Mouse (Mus musculus) lung, postnatal 0 days (tissue): ENCODE measurements around the gene 5330417H12Rik. TPM values are rescaled to one million over a fixed set of nuclear protein-coding genes. Genes with fewer than 3 reads are reported as not detected.

Source experiments
- ATAC-seq: fragments of 200-750 bp; cut with Nextera tagmentation; 2 replicates; pipeline ENCODE4 v1.8.0; 2017; ENCODE audit warnings: moderate library complexity
- DNase-seq: peaks from one replicate; pipeline ENCODE4 v3.0.0-alpha.2; 2016; ENCODE audit warnings: low spot score
- H3K27ac ChIP-seq: fragments of 300-500 bp; sonication (generic); 2 replicates; pipeline ENCODE4 v1.5.1; 2014; ENCODE audit warnings: antibody characterized with exemption, mild to moderate bottlenecking, low read length, mixed read lengths
- H3K27me3 ChIP-seq: fragments of 300-500 bp; sonication (generic); replicated peaks from 2 replicates; pipeline ENCODE4 v1.6.1; 2014; ENCODE audit warnings: low read length, mixed read lengths; ENCODE audit not compliant: insufficient read depth
- H3K36me3 ChIP-seq: fragments of 300-500 bp; sonication (generic); 2 replicates; pipeline ENCODE4 v1.6.1; 2014; ENCODE audit warnings: low read length, mixed read lengths; ENCODE audit not compliant: insufficient read depth
- H3K4me1 ChIP-seq: fragments of 300-500 bp; sonication (generic); 2 replicates; pipeline ENCODE4 v1.6.1; 2014; ENCODE audit warnings: antibody characterized with exemption, low read depth, low read length, mixed read lengths; ENCODE audit not compliant: insufficient read depth
- H3K4me2 ChIP-seq: fragments of 300-500 bp; sonication (generic); replicated peaks from 2 replicates; pipeline ENCODE4 v1.6.1; 2014; ENCODE audit warnings: low read depth, mild to moderate bottlenecking, low read length, moderate library complexity, mixed read lengths
- H3K4me3 ChIP-seq: fragments of 300-500 bp; sonication (generic); 2 replicates; pipeline ENCODE4 v1.5.1; 2014; ENCODE audit warnings: low read depth, low read length
- H3K9ac ChIP-seq: fragments of 300-500 bp; sonication (generic); replicated peaks from 2 replicates; pipeline ENCODE4 v1.6.1; 2014; ENCODE audit warnings: low read depth, mild to moderate bottlenecking
- H3K9me3 ChIP-seq: fragments of 300-500 bp; sonication (generic); 2 replicates; pipeline ENCODE4 v1.6.1; 2016; ENCODE audit warnings: low read length, mixed read lengths
- CTCF ChIP-seq: IDR thresholded peaks from 2 replicates; pipeline ENCODE4 v1.5.1; 2016; ENCODE audit warnings: antibody characterized with exemption, mild to moderate bottlenecking
- EP300 ChIP-seq: IDR thresholded peaks from 2 replicates; pipeline ENCODE4 v1.6.1; 2016; ENCODE audit warnings: antibody characterized with exemption, mild to moderate bottlenecking, control low read depth
- WGBS: fragments of 180-500 bp; shearing (Covaris S2); extraction: QIAGEN DNeasy Blood & Tissue Kit; methylation state at CpG from one replicate; pipeline ENCODE4 v1.1.7; 2014; 5-methylcytosine and 5-hydroxymethylcytosine counted together
- polyA plus RNA-seq: library from polyadenylated mRNA; unstranded; fragments of >200 nt; fragmentation: Nextera tagmentation; extraction: Ambion mirVana; gene quantifications from 2 replicates; pipeline ENCODE4 v1.2.1, GENCODE M21; 2015

The 5330417H12Rik gene
- polyA plus RNA-seq, 1 experiment from 2014 or later, result not detected

DNA sequence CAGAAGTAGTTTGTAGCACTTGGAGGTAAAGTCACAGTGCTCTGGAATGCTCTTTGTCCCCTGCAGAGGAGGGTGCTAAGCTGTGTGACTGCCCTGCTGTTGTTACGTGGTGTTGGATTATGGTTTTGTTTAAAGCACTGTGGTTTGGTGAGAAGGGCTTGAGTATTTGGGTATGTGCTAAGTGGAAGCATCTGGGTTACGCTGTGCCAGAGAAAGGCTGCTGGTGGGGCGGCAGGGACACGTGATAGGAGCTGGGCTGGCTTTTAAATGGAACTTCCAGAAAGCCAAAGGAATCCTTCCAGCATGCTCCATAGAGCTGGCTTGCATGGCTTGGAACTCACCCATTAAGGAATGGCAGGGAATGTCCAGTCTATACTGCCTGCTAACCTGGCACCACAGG, 5.7 kb downstream of the 5330417H12Rik start:
- H3K36me3 ChIP-seq, result no peaks in the 10 kb centered on the region
- no peak for ATAC-seq
- no peaks in the 10 kb centered on the region for H3K9me3 ChIP-seq
- 54% methylated on average over 4 of the region's 4 CpGs for WGBS
- H3K4me2 ChIP-seq, result no peak overlapping the region
- DNase-seq, result no peak
- H3K4me1 ChIP-seq, result no peaks in the 10 kb centered on the region
- no peak overlapping the region for H3K27ac ChIP-seq
- no peaks in the 10 kb centered on the region for H3K27me3 ChIP-seq
- H3K4me3 ChIP-seq, result no peak overlapping the region
- no peak overlapping the region for H3K9ac ChIP-seq
- TF ChIP-seq CTCF (no peak), EP300 (no peak)

GRCm38 (mm10) chr7:107618028-107618992, 6.7 kb downstream of the 5330417H12Rik start:
- no peaks in the 10 kb centered on the region for H3K36me3 ChIP-seq
- H3K27ac ChIP-seq, result no peak overlapping the region
- H3K27me3 ChIP-seq, result no peaks in the 10 kb centered on the region
- ATAC-seq, result no peak
- TF ChIP-seq CTCF (no peak), EP300 (no peak)
- H3K4me2 ChIP-seq, result no peak overlapping the region
- WGBS, result 34% methylated on average over 10 of the region's 11 CpGs
- no peaks in the 10 kb centered on the region for H3K9me3 ChIP-seq
- DNase-seq, result no peak
- H3K9ac ChIP-seq, result no peak overlapping the region
- H3K4me3 ChIP-seq, result no peak overlapping the region
- H3K4me1 ChIP-seq, result no peaks in the 10 kb centered on the region

- DNase-seq, result no peak
- Histone ChIP-seq H3K27ac (no peak overlapping the region), H3K9me3 (no peaks in the 10 kb centered on the region), H3K4me3 (no peak overlapping the region), H3K36me3 (no peaks in the 10 kb centered on the region), H3K9ac (no peak overlapping the region), H3K4me2 (no peak overlapping the region), H3K4me1 (no peaks in the 10 kb centered on the region), H3K27me3 (no peaks in the 10 kb centered on the region)
- no peak for TF ChIP-seq EP300
- no peak for TF ChIP-seq CTCF
- ATAC-seq, result no peak
- WGBS, result 70% methylated on average over 5 of the region's 5 CpGs
Measured at GRCm38 (mm10) chr7:107610880-107611279, 14.1 kb downstream of the 5330417H12Rik start.

DNA sequence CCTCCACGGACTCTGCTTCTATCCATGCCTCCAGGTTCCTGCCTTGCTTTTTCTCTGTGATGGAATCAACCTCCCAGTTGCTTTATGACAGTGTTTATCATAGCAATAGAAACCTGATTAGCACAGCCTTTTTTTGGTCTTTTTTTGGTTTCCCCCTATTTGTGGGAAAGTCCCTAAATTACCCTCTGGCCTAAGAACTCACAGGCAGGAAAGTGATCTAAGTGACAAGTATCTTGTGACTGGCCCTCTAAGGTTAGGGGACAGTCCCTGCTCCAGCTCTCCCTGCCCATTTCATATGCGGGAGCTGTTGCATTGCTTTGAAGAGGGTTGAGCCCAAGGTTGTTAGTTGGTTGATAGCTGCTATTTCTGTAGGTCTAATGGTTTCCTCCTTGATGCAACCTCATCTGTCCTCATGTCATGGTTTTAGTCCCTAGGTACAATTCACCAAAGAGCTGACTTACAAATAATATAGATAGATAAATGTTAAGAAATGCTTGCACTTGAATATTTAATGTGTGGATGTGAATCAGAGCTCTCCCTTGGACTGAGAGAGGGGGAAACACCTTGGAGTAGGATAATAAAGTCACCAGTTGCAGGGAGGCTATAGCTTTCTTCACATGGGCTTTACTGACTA, 15.2 kb downstream of the 5330417H12Rik start:
- WGBS, result 82% methylated on average over 2 of the region's 2 CpGs
- H3K4me2 ChIP-seq, result no peak overlapping the region

GRCm38 (mm10) chr7:107607766-107608165, 17.2 kb downstream of the 5330417H12Rik start:
- ATAC-seq, result no peak
- Histone ChIP-seq H3K4me3 (no peak overlapping the region), H3K27ac (no peak overlapping the region), H3K27me3 (no peaks in the 10 kb centered on the region), H3K9ac (no peak overlapping the region), H3K4me2 (no peak overlapping the region), H3K4me1 (no peaks in the 10 kb centered on the region), H3K9me3 (no peaks in the 10 kb centered on the region), H3K36me3 (no peaks in the 10 kb centered on the region)
- no peak for TF ChIP-seq CTCF
- TF ChIP-seq EP300, result no peak
- DNase-seq, result no peak
- WGBS, result 85% methylated on average over 1 of the region's 1 CpGs

More for the DNA sequence above, 15.2 kb downstream of the 5330417H12Rik start:
- Histone ChIP-seq H3K27ac (no peak overlapping the region), H3K27me3 (no peaks in the 10 kb centered on the region), H3K36me3 (no peaks in the 10 kb centered on the region), H3K9ac (no peak overlapping the region), H3K4me1 (no peaks in the 10 kb centered on the region), H3K4me3 (no peak overlapping the region), H3K9me3 (no peaks in the 10 kb centered on the region)
- ATAC-seq (no peak), DNase-seq (no peak)
- no peak for TF ChIP-seq CTCF
- no peak for TF ChIP-seq EP300

DNA sequence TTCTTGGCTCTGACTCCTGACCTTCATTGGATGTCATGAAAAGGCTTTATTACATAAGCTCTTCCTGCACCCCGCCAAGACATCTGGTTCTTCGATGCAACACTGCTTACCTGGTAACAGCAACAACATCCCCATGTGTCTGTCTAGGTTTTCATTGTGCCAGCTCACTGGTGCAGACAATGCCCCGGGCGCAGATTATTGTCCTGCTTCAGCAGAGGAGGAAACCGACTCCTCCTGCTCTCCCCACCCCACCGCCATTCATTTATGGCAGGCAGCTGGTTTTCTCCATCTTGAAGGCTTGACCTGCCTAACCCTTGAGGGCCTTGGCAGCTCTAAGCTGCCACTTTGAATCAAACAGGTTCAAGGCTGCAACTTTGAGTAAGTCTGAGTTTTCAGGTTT, 22.0 kb downstream of the 5330417H12Rik start:
- H3K4me2 ChIP-seq, result no peak overlapping the region
- H3K27me3 ChIP-seq, result no peaks in the 10 kb centered on the region
- WGBS, result 85% methylated on average over 6 of the region's 6 CpGs
- no peak for DNase-seq
- H3K4me3 ChIP-seq, result no peak overlapping the region
- no peaks in the 10 kb centered on the region for H3K9me3 ChIP-seq
- no peaks in the 10 kb centered on the region for H3K4me1 ChIP-seq
- ATAC-seq, result no peak
- no peak overlapping the region for H3K27ac ChIP-seq
- no peaks in the 10 kb centered on the region for H3K36me3 ChIP-seq
- H3K9ac ChIP-seq, result no peak overlapping the region
- TF ChIP-seq EP300, result no peak
- no peak for TF ChIP-seq CTCF
